Mouse (Mus musculus) heart, embryonic 13.5 days (tissue): Measurements from ENCODE around the gene Ski. TPM values are rescaled to one million over a fixed set of nuclear protein-coding genes. Genes with fewer than 3 reads are reported as not detected.

ENCODE experiments used
- ATAC-seq: fragments of 200-750 bp; cut with Nextera tagmentation; 2 replicates; pipeline ENCODE4 v1.8.0; 2017; ENCODE audit warnings: moderate TSS enrichment; ENCODE audit not compliant: insufficient number of reproducible peaks, low FRiP score, low TSS enrichment; ENCODE audit errors: extremely low read depth
- H3K27ac ChIP-seq: fragments of 300-500 bp; sonication (generic); replicated peaks from 2 replicates; pipeline ENCODE4 v1.5.1; 2015; ENCODE audit warnings: moderate library complexity, mild to moderate bottlenecking, inconsistent platforms
- H3K27me3 ChIP-seq: fragments of 300-500 bp; sonication (generic); replicated peaks from 2 replicates; pipeline ENCODE4 v1.6.1; 2015; ENCODE audit warnings: mild to moderate bottlenecking, inconsistent platforms
- H3K36me3 ChIP-seq: fragments of 300-500 bp; sonication (generic); 2 replicates; pipeline ENCODE4 v1.6.1; 2015; ENCODE audit warnings: mild to moderate bottlenecking, inconsistent platforms
- H3K4me1 ChIP-seq: fragments of 300-500 bp; sonication (generic); 2 replicates; pipeline ENCODE4 v1.6.1; 2015; ENCODE audit warnings: inconsistent platforms
- H3K4me2 ChIP-seq: fragments of 300-500 bp; sonication (generic); 2 replicates; pipeline ENCODE4 v1.6.1; 2015; ENCODE audit warnings: inconsistent platforms, mild to moderate bottlenecking, moderate library complexity
- H3K4me3 ChIP-seq: fragments of 300-500 bp; sonication (generic); 2 replicates; pipeline ENCODE4 v1.5.1; 2015; ENCODE audit warnings: moderate library complexity, mild to moderate bottlenecking, inconsistent platforms
- H3K9ac ChIP-seq: fragments of 300-500 bp; sonication (generic); 2 replicates; pipeline ENCODE4 v1.6.1; 2015; ENCODE audit warnings: inconsistent platforms, mild to moderate bottlenecking, moderate library complexity
- H3K9me3 ChIP-seq: fragments of 300-500 bp; sonication (generic); 2 replicates; pipeline ENCODE4 v1.6.1; 2016; ENCODE audit warnings: inconsistent platforms
- WGBS: fragments of 180-500 bp; shearing (Covaris S2); methylation state at CpG from one replicate; pipeline ENCODE4 v1.1.7; 2015; ENCODE audit warnings: mixed read lengths; 5-methylcytosine and 5-hydroxymethylcytosine counted together
- polyA plus RNA-seq: library from polyadenylated mRNA; unstranded; fragments of >200 nt; fragmentation: Nextera tagmentation; extraction: Ambion mirVana; gene quantifications from 2 replicates; pipeline ENCODE4 v1.2.1, GENCODE M21; 2015

Ski gene
- polyA plus RNA-seq, 1 experiment from 2014 or later = 10.2 TPM

- H3K36me3 ChIP-seq = peaks cover 3% of the 10 kb centered on the region; the same call in 1 of the 2 replicates
- H3K4me2 ChIP-seq = peak overlapping the region; percentile 56
- WGBS = 17% methylated on average over 16 of the region's 17 CpGs
- H3K9ac ChIP-seq = peak overlapping the region; percentile 73
- ATAC-seq = no peak
- peaks cover 98% of the 10 kb centered on the region for H3K4me1 ChIP-seq
- peak overlapping the region; percentile 20 for H3K4me3 ChIP-seq
- no peaks in the 10 kb centered on the region for H3K27me3 ChIP-seq
- H3K27ac ChIP-seq = peak overlapping the region; percentile 95
- H3K9me3 ChIP-seq = no peaks in the 10 kb centered on the region
Observed at GRCm38 (mm10) chr4:155173822-155174785, 48.3 kb downstream of the Ski start.

- no peaks in the 10 kb centered on the region for H3K27me3 ChIP-seq
- H3K9me3 ChIP-seq = no peaks in the 10 kb centered on the region
- H3K4me3 ChIP-seq = peak overlapping the region; percentile 20
- peaks cover 3% of the 10 kb centered on the region; the same call in 1 of the 2 replicates for H3K36me3 ChIP-seq
- H3K4me1 ChIP-seq = peaks cover 98% of the 10 kb centered on the region
- peak overlapping the region; percentile 95 for H3K27ac ChIP-seq
- ATAC-seq = peak; percentile 73
- H3K4me2 ChIP-seq = peak overlapping the region; percentile 56
- peak overlapping the region; percentile 73 for H3K9ac ChIP-seq
- 15% methylated on average over 21 of the region's 21 CpGs for WGBS
Observed at GRCm38 (mm10) chr4:155172909-155173821, 49.2 kb downstream of the Ski start.

- WGBS = 69% methylated on average over 5 of the region's 5 CpGs
- H3K4me2 ChIP-seq = peak overlapping the region; percentile 56
- peak overlapping the region; percentile 95 for H3K27ac ChIP-seq
Observed at GRCm38 (mm10) chr4:155171961-155172533, 50.3 kb downstream of the Ski start.

GRCm38 (mm10) chr4:155170614-155171212 lies 51.7 kb downstream of the Ski start:
- WGBS = 52% methylated on average over 8 of the region's 8 CpGs
- no peaks in the 10 kb centered on the region for H3K9me3 ChIP-seq
- H3K9ac ChIP-seq = peak overlapping the region; percentile 73
- H3K4me3 ChIP-seq = no peak overlapping the region
- H3K36me3 ChIP-seq = peaks cover 3% of the 10 kb centered on the region; the same call in 1 of the 2 replicates
- ATAC-seq = no peak
- peak overlapping the region; percentile 35 for H3K4me2 ChIP-seq
- H3K4me1 ChIP-seq = peaks cover 96% of the 10 kb centered on the region
- peak overlapping the region; percentile 95 for H3K27ac ChIP-seq
- H3K27me3 ChIP-seq = no peaks in the 10 kb centered on the region

More at GRCm38 (mm10) chr4:155171961-155172533, 50.3 kb downstream of the Ski start:
- Histone ChIP-seq H3K36me3 (peaks cover 3% of the 10 kb centered on the region; the same call in 1 of the 2 replicates), H3K9me3 (no peaks in the 10 kb centered on the region), H3K4me1 (peaks cover 96% of the 10 kb centered on the region), H3K9ac (peak overlapping the region; percentile 73), H3K4me3 (no peak overlapping the region), H3K27me3 (no peaks in the 10 kb centered on the region)
- no peak for ATAC-seq

GRCm38 (mm10) chr4:155168835-155169252 lies 53.5 kb downstream of the Ski start:
- Histone ChIP-seq H3K9ac (no peak overlapping the region), H3K4me3 (no peak overlapping the region), H3K4me1 (peaks cover 96% of the 10 kb centered on the region), H3K27ac (no peak overlapping the region), H3K36me3 (0 out of 2 replicates have a peak, but pooled peaks cover 4% of the 10 kb centered on the region), H3K27me3 (no peaks in the 10 kb centered on the region), H3K4me2 (no peak overlapping the region), H3K9me3 (no peaks in the 10 kb centered on the region)
- ATAC-seq = no peak
- 90% methylated on average over 8 of the region's 8 CpGs for WGBS

GRCm38 (mm10) chr4:155165861-155166260 lies 56.5 kb downstream of the Ski start:
- H3K9ac ChIP-seq = no peak overlapping the region
- no peak overlapping the region for H3K4me3 ChIP-seq
- H3K36me3 ChIP-seq = 0 out of 2 replicates have a peak, but pooled peaks cover 4% of the 10 kb centered on the region
- no peak overlapping the region for H3K4me2 ChIP-seq
- no peak overlapping the region for H3K27ac ChIP-seq
- no peak for ATAC-seq
- peaks cover 96% of the 10 kb centered on the region for H3K4me1 ChIP-seq
- no peaks in the 10 kb centered on the region for H3K9me3 ChIP-seq
- H3K27me3 ChIP-seq = no peaks in the 10 kb centered on the region

- Histone ChIP-seq H3K27me3 (no peaks in the 10 kb centered on the region), H3K27ac (peak overlapping the region; percentile 84), H3K36me3 (peaks cover 13% of the 10 kb centered on the region), H3K9me3 (no peaks in the 10 kb centered on the region), H3K4me2 (peak overlapping the region; percentile 17), H3K4me3 (no peak overlapping the region), H3K9ac (peak overlapping the region; percentile 1; the same call in 1 of the 2 replicates), H3K4me1 (peaks cover 91% of the 10 kb centered on the region)
- 30% methylated on average over 6 of the region's 6 CpGs for WGBS
- ATAC-seq = peak; percentile 60
Observed at GRCm38 (mm10) chr4:155164550-155164949, 57.8 kb downstream of the Ski start.

GRCm38 (mm10) chr4:155163685-155164084 lies 58.7 kb downstream of the Ski start:
- peak overlapping the region; percentile 55; the same call in 1 of the 2 replicates for H3K9ac ChIP-seq
- peaks cover 88% of the 10 kb centered on the region for H3K4me1 ChIP-seq
- H3K27ac ChIP-seq = peak overlapping the region; percentile 84
- no peaks in the 10 kb centered on the region for H3K27me3 ChIP-seq
- H3K36me3 ChIP-seq = peaks cover 22% of the 10 kb centered on the region
- 68% methylated on average over 8 of the region's 8 CpGs for WGBS
- H3K9me3 ChIP-seq = no peaks in the 10 kb centered on the region
- H3K4me3 ChIP-seq = no peak overlapping the region
- H3K4me2 ChIP-seq = no peak overlapping the region
- ATAC-seq = no peak

GRCm38 (mm10) chr4:155163320-155163651 lies 59.1 kb downstream of the Ski start:
- Histone ChIP-seq H3K27ac (peak overlapping the region; percentile 84), H3K4me3 (no peak overlapping the region), H3K4me2 (peak overlapping the region; percentile 13; the same call in 1 of the 2 replicates), H3K36me3 (peaks cover 26% of the 10 kb centered on the region), H3K27me3 (no peaks in the 10 kb centered on the region), H3K9me3 (no peaks in the 10 kb centered on the region), H3K9ac (peak overlapping the region; percentile 55), H3K4me1 (peaks cover 88% of the 10 kb centered on the region)
- ATAC-seq = no peak
- 32% methylated on average over 4 of the region's 4 CpGs for WGBS

- Histone ChIP-seq H3K4me1 (peaks cover 87% of the 10 kb centered on the region), H3K9me3 (no peaks in the 10 kb centered on the region), H3K27ac (peak overlapping the region; percentile 84), H3K4me2 (peak overlapping the region; percentile 13; the same call in 1 of the 2 replicates), H3K4me3 (no peak overlapping the region), H3K36me3 (peaks cover 32% of the 10 kb centered on the region), H3K9ac (peak overlapping the region; percentile 55), H3K27me3 (no peaks in the 10 kb centered on the region)
- WGBS = 64% methylated on average over 7 of the region's 7 CpGs
- no peak for ATAC-seq
Observed at GRCm38 (mm10) chr4:155162433-155163319, 59.7 kb downstream of the Ski start.
